Mouse (Mus musculus) midbrain, embryonic 11.5 days (tissue): ENCODE results near the gene Cnr2. TPM values are rescaled to one million over a fixed set of nuclear protein-coding genes. Genes with fewer than 3 reads are reported as not detected.

ENCODE experiments used
- ATAC-seq: fragments of 200-750 bp; cut with Nextera tagmentation; 2 replicates; pipeline ENCODE4 v1.8.0; 2017; ENCODE audit warnings: moderate TSS enrichment, moderate library complexity; ENCODE audit not compliant: low FRiP score
- DNase-seq: peaks from one replicate; pipeline ENCODE4 v3.0.0; 2015; ENCODE audit warnings: low spot score; ENCODE audit errors: missing footprints
- H3K27ac ChIP-seq: fragments of 300-500 bp; sonication (generic); 2 replicates; pipeline ENCODE4 v1.5.1; 2014; ENCODE audit warnings: low read depth, low read length
- H3K27me3 ChIP-seq: fragments of 300-500 bp; sonication (generic); 2 replicates; pipeline ENCODE4 v1.6.1; 2014; ENCODE audit warnings: mild to moderate bottlenecking, low read length, moderate library complexity, mixed read lengths; ENCODE audit not compliant: control insufficient read depth, insufficient read depth
- H3K36me3 ChIP-seq: fragments of 300-500 bp; sonication (generic); 2 replicates; pipeline ENCODE4 v1.6.1; 2014; ENCODE audit warnings: mild to moderate bottlenecking, low read length, moderate library complexity, mixed read lengths; ENCODE audit not compliant: control insufficient read depth, insufficient read depth
- H3K4me1 ChIP-seq: fragments of 300-500 bp; sonication (generic); 2 replicates; pipeline ENCODE4 v1.6.1; 2014; ENCODE audit warnings: low read length; ENCODE audit not compliant: control insufficient read depth, insufficient read depth
- H3K4me2 ChIP-seq: fragments of 300-500 bp; sonication (generic); 2 replicates; pipeline ENCODE4 v1.6.1; 2014; ENCODE audit warnings: mild to moderate bottlenecking, moderate library complexity
- H3K4me3 ChIP-seq: fragments of 300-500 bp; sonication (generic); 2 replicates; pipeline ENCODE4 v1.5.1; 2014; ENCODE audit warnings: low read depth, low read length
- H3K9ac ChIP-seq: fragments of 300-500 bp; sonication (generic); 2 replicates; pipeline ENCODE4 v1.6.1; 2014; ENCODE audit warnings: low read length
- H3K9me3 ChIP-seq: fragments of 300-500 bp; sonication (generic); 2 replicates; pipeline ENCODE4 v1.6.1; 2016; ENCODE audit warnings: low read length; ENCODE audit not compliant: control insufficient read depth
- WGBS: fragments of 180-500 bp; shearing (Covaris S2); extraction: QIAGEN DNeasy Blood & Tissue Kit; methylation state at CpG from one replicate; pipeline ENCODE4 v1.1.7; 2014; 5-methylcytosine and 5-hydroxymethylcytosine counted together
- polyA plus RNA-seq: library from polyadenylated mRNA; unstranded; fragments of >200 nt; fragmentation: Nextera tagmentation; extraction: Ambion mirVana; gene quantifications from 2 replicates; pipeline ENCODE4 v1.2.1, GENCODE M21; 2014

Gene Cnr2
- polyA plus RNA-seq, 1 experiment from 2014 or later = 0.63 TPM

DNA sequence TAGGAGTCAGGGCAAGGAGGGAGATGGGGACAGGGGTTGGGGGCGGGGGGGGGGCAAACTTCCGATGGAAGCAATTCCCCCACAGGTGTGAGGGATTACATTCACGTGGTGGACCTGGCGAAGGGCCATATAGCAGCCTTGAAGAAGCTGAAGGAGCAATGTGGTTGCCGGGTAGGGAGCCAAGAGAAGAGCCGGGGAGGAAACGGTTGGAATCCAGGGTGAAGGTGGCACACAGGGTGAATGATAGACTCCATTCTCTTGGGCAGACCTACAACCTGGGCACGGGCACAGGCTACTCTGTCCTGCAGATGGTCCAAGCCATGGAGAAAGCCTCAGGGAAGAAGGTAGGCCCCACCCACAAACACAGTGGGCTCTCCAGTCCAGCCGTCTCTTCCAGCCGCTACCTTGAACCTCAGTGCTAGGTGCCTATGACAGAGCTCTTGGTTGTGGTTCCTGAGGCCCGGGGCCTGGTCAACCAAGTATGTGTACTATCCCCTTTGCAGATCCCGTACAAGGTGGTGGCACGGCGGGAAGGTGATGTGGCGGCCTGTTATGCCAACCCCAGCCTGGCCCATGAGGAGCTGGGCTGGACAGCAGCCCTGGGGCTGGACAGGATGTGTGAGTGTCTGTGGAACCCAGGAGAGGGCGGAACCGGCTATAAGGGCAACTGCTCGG, 72.0 kb downstream of the Cnr2 start:
- Histone ChIP-seq H3K36me3 (peaks cover 23% of the 10 kb centered on the region), H3K9me3 (no peaks in the 10 kb centered on the region), H3K4me3 (no peak overlapping the region), H3K4me1 (peaks cover 17% of the 10 kb centered on the region), H3K9ac (no peak overlapping the region), H3K4me2 (no peak overlapping the region), H3K27ac (no peak overlapping the region), H3K27me3 (no peaks in the 10 kb centered on the region; the same call in 1 of the 2 replicates)
- WGBS = 90% methylated on average over 18 of the region's 18 CpGs
- DNase-seq (no peak), ATAC-seq (no peak)

GRCm38 (mm10) chr4:135968271-135968869, 73.2 kb downstream of the Cnr2 start:
- no peak overlapping the region for H3K4me2 ChIP-seq
- DNase-seq (no peak), ATAC-seq (no peak)
- H3K27ac ChIP-seq = no peak overlapping the region
- 81% methylated on average over 18 of the region's 19 CpGs for WGBS
- peaks cover 23% of the 10 kb centered on the region for H3K36me3 ChIP-seq
- H3K4me1 ChIP-seq = peaks cover 22% of the 10 kb centered on the region
- no peak overlapping the region for H3K4me3 ChIP-seq
- H3K9me3 ChIP-seq = no peaks in the 10 kb centered on the region
- H3K9ac ChIP-seq = no peak overlapping the region
- no peaks in the 10 kb centered on the region; the same call in 1 of the 2 replicates for H3K27me3 ChIP-seq

DNA sequence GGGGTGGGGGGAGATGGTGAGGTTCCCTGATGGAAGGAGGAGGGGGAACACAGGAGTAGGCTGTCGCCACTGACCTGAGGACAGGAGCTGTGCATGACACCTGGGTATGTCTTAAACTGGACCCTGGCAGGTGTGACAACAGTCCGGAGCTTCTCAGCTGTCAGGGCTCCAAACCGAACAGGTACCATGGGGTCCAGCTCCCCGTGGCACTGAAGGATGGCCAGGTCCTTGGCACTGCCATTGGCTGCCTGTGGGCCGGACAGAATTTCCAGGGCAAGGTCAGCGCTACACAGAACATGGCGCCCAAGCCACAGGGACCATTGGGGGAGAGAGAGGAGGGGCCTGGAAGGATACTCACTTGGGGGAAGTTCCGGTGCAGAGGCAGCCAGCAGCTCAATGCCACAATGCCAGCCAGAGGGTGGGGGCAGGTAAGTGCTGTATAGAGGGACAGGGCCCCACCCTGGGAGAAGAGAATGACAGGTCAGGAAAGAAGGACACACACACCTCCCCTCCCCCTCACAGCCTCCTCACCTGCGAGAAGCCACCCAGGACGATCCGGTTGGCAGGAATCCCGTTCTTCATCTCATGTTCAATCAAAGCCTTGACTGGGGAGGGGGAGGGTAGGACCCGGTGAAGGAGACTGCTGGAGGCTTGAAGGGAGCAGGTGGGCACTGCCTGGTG, 74.0 kb downstream of the Cnr2 start:
- ATAC-seq (no peak), DNase-seq (no peak)
- Histone ChIP-seq H3K27ac (no peak overlapping the region), H3K4me3 (no peak overlapping the region), H3K27me3 (no peaks in the 10 kb centered on the region; the same call in 1 of the 2 replicates), H3K9me3 (no peaks in the 10 kb centered on the region), H3K9ac (no peak overlapping the region), H3K36me3 (peaks cover 23% of the 10 kb centered on the region), H3K4me2 (no peak overlapping the region), H3K4me1 (peaks cover 19% of the 10 kb centered on the region)
- WGBS = 91% methylated on average over 13 of the region's 13 CpGs

Other genes starting within 250 kb of the Cnr2 start
- gene Ifnlr1, start 209.1 kb upstream of the Cnr2 start, polyA plus RNA-seq = 0.08 and 0.12 TPM in 2 replicates
- gene Il22ra1, start 167.2 kb upstream of the Cnr2 start, polyA plus RNA-seq = not detected in 2 replicates
- gene Myom3, start 135.7 kb upstream of the Cnr2 start, polyA plus RNA-seq = 0.04 and 0.11 TPM in 2 replicates
- 434 and 444 TPM in 2 replicates for gene Srsf10, start 39.6 kb upstream of the Cnr2 start, polyA plus RNA-seq
- gene Pnrc2, start 21.5 kb upstream of the Cnr2 start, polyA plus RNA-seq = 258 and 259 TPM in 2 replicates
- 43.0 and 48.1 TPM in 2 replicates for gene Fuca1, start 25.3 kb downstream of the Cnr2 start, polyA plus RNA-seq
- 55.1 and 62.9 TPM in 2 replicates for gene Hmgcl, start 51.1 kb downstream of the Cnr2 start, polyA plus RNA-seq
- gene Gale, start 68.3 kb downstream of the Cnr2 start, polyA plus RNA-seq = 25.6 and 27.0 TPM in 2 replicates
- 136 and 144 TPM in 2 replicates for gene Lypla2, start 77.2 kb downstream of the Cnr2 start, polyA plus RNA-seq
- gene Pithd1, start 91.9 kb downstream of the Cnr2 start, polyA plus RNA-seq = 64.8 and 65.8 TPM in 2 replicates
- 42.8 and 43.6 TPM in 2 replicates for gene Eloa, start 126.4 kb downstream of the Cnr2 start, polyA plus RNA-seq
- gene Rpl11, start 158.0 kb downstream of the Cnr2 start, polyA plus RNA-seq = 333 and 390 TPM in 2 replicates
- gene Id3, start 248.1 kb downstream of the Cnr2 start, polyA plus RNA-seq = 500 and 543 TPM in 2 replicates